Mouse (Mus musculus) adrenal gland, adult (tissue): ENCODE data around the gene Prrc2b.

ENCODE experiments used
- DNase-seq, 2 experiments: peaks; one replicate each; pipeline ENCODE4 v3.0.0; 2022 to 2023; ENCODE audit warnings: low spot score in 1 of 2; ENCODE audit not compliant: inconsistent age in 2 of 2

The Prrc2b gene

DNA sequence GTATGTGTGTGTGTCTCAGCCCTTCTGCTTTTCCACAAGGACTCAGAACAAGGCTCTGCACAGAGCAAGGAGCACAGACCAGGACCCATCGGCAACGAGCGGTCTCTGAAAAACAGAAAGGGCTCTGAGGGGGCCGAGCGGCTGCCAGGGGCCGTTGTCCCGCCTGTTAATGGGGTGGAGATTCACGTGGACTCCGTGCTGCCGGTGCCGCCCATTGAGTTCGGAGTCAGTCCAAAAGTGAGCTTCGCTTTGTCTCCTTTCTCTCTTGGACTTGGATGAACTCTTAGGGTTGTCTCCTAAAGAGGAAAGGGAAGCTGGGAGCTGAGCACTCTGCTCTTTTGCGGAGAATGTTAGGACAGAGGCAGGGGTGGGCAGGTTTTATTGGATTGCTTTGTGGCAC, 68.6 kb downstream of the Prrc2b start:
- no peak for DNase-seq

DNA sequence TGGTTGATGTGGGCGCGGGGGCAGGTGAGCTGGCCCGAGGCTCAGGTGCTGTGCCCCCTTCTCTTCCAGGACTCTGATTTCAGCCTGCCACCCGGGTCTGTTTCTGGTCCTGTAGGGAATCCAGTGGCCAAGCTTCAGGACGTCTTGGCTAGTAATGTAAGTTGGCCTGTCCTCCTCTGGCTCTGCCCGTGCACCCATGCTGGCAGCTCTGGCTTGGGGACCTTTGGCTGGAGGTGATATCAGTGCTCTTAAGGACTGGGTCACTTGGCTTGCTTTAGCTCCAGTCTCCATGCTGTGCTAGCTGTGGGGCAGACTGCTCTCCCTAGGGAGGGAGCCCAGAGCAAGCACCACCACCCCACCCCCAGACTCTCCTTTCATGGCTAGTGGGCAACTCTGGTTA, 69.1 kb downstream of the Prrc2b start:
- no peak for DNase-seq

DNA sequence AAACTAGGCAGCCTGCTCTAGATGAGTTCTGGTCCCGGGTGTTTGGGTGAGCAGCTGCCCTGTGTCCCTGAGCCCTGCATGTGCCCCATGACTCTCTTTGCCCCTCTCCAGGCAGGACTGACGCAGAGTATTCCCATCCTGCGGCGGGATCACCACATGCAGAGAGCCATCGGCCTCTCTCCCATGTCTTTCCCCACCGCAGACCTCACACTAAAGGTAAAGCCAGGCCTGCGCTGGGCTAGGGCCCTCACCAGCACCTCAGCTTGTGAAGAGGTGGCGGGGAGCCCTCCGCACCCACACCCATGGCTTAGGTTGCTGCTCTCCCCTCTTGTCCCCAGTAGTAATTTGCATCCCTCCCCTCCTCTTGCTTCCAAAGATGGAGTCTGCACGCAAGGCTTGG, 70.1 kb downstream of the Prrc2b start:
- no peak for DNase-seq

DNA sequence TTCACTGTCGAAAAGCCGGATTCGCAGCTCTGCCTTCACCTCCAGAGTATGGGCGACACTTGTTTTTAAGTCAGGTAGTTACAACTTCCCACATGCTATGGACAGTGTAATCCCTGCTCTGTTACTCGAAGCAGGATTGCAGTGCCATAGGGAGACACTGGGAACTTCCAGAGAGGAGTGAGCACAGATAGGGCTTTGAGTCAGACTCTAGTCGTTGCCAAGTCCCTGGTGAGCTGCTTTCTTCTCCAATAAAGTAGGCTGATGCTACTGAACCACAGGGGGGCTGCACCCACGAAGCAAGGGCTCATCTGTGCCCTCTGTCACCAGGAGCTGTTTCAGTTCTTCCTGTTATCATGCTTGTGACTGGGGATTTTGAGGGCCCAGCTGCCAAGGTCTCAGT, 70.7 kb downstream of the Prrc2b start:
- DNase-seq, result no peak

DNA sequence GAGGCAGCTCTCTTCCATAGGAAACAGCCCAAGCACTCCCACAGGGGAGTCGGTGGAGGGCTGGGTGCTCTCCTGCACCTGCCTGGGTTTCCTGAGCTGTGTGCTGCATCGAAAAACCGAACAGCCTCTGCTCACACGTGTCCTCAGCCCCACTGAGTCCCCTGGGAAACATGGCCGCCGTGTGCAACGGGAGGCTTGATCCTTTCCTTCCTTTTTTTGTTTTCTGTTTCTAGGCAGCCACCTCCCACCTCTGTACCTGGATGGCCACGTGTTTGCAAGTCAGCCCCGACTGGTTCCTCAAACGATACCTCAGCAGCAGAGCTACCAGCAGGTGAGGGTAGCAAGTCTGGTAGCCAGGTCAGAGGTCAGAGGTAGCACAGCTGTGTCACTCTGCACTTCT, 71.2 kb downstream of the Prrc2b start:
- DNase-seq, result no peak

DNA sequence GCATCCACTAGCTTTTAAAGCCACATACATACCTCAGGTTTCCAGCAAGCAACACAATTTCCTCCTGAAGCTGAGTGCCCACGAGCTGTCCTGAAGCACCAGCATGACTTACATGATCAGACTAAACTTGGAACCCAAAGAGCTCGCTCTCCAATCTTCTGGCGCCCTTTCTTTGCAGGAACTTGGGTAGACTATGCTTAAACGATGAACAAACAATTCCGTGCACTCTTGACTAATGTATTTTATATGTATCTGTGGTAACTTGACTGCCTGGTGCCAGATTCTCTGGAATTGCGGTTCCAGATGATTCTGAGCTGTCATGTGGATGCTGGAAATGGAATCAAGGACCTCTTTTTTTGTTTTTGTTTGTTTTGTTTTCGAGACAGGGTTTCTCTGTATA, 84.6 kb downstream of the Prrc2b start:
- no peak for DNase-seq

DNA sequence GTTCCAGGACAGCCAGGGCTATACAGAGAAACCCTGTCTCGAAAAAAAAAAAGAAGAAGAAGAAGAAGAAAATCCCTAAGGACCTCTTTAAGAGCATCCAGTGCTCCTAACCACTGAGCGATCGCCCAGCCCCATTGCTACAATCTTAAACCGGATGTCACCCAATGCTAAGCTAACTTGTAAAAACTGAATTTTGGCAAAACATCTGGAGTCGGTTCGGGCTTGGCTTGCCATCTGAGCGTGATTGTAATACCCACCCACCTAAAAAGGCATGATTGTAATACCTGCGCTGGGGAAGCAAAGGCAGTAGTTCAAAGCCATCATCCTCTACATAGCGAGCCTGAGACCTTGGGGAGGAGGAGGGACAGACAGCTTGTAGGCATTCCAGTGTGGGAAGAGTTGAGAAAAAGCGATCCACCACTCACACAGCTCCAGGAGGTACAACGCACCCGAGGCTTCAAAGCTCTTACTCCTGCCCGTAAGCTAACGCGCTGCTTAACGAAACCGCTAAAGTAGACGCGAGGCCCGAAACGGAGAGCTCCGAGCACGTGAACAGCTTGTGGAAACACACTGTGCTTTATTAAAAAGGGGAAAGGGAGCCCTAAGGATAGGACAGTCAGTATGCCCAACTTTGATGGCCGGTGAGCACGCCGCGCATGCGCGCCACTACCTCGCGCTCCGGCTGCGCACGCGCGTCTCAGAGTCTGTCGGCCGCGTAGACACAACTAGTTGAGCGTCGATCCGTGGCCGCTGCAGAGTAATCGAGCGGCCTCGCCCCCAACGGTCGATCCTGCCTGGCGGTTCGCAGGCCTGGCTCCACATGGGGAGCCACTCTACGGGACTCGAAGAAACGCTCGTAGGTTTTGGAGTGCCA, 85.2 kb downstream of the Prrc2b start, which contains the start of gene Pomt1:
TSS of gene Pomt1 (plus strand) at position 705 of the 874 bp plus-strand sequence.
- DNase-seq, result peak; percentile 95 to 97

DNA sequence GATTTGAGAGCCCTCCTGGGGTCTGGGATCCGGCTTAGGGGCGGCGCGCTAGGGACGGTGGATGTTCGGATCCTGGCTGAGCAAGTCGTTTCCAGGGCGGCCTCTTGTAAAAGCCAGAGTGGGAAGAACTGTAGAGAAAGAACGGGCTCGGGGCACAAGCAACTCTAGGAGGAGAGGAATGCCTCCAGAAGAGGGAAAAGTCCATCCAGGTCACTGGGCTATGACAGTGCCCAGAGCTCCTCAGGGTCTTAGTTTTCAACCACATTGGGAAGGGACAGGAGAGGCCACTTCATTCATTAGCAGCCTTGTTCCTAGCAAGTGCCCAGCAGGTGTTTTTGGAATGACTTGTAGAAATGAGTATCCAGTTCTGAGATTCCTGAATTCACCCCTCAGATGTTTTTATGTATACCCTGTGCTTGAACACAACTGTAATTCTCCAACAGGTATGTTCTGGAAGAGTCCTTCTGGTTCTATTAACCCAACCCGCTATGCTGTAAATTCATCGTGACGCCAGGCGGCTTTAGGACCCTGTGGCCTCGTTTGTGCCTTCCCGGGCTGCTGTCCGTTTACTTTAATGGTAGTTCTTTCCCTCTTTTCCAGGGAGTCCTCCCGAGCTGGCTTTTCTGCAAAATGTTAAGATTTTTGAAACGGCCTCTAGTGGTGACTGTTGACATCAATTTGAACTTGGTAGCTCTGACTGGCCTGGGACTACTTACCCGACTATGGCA, 86.0 kb downstream of the Prrc2b start:
- peak; percentile 68 to 91 for DNase-seq

DNA sequence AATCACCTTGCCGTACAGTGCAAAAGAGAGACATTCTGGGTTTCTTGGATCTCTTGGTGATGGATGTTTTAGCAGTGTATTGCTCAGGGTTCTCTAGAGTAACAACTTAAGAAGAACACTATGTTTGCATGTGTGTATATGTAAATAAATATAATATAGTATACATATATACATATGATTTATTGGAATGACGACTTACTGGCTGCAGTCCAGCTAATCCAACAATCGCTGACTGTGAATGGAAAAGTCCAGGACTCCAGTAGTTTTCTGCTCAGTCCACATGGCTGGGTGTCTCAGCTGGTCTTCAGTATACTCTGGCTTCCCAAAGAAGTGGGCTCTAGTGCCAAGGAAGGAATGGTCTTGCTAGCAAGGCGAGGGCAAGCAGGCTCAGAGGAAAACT, 86.7 kb downstream of the Prrc2b start:
- DNase-seq, result no peak

DNA sequence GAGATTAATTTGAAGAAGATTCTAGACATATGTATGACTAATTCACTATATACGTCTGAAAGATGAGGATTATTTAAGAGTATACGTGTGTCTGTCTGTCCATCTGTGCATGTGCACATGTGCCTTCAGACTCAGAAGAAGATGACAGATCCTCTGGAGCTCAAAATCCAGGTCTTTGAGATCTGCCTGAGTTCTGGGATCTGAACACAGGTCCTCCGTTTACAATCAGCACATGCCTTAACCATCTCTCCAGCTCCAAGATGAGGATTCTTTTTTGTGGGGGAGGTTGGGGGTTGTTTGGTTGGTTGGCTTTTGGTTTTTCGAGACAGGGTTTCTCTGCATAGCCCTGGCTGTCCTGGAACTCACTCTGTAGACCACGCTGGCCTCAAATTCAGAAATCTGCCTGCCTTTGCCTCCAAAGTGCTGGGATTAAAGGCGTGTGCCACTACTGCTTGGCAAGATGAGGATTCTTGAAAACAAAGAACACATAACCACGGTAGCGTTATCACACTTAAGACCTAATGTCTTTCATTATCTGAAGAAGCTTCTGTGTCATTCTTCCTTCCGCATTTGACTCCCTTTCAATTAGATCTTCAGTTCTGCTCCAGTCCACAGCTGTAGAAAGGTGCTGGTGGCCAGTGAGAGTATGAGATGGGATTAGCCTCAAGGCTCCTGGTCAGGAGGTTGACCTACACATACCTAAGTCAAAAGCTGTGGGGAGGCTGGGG, 88.0 kb downstream of the Prrc2b start:
- no peak for DNase-seq

DNA sequence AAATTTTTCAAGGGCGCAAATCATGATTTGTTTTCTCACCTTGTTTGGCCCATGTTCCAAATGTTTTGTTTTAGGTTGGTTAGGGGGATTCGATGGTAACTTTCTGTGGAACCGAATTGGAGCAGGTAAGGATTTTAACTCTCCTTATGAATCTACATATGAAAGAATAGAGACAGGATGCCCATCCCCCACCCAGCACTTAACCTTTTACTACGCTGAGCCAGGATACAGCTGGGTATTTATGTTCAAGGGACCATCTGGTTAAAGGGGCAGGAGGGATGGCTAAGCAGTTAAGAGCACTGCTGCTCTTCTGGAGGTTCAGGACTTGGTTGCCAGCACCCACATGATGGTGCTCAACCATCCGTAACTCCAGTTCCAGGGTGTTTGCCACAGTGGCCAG, 89.7 kb downstream of the Prrc2b start:
- no peak for DNase-seq

DNA sequence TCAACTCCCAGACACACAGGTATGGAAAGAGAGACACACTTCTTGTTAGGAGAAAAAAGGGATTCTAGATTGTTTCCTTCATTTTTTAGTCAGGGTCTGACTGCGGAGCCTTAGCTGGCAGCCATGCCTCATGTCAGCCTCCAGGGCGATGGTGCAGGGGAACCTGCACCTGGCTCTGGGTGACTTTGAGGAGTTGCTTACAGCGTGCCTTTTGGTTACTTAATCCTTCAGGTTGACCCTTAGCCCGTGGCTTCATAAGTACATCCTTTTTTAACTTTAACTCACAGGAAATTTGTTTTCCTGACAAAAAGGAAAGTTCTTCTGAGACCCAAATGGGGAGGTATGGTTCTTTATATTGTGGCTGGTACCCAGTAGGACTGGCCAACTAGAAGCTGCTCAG, 92.1 kb downstream of the Prrc2b start:
- DNase-seq, result no peak

DNA sequence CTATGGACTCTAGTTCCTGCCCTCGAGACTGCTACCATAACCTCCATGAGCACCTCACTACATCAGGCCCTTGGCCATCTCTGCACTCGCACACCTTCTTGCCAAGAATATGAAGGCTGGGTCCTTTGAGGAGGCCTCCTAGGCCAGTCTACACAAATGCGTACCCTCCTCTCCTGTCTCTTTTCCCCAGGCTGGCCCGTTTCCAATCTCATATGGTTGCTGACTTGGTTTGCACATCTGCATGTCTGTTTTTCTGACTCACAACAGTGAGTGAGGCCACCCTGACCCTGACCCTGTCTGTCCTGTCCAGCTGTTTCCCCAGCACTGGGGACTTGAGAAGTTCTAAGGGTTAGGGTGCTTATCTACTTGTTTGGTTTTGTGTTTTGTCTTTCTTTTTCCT, 95.9 kb downstream of the Prrc2b start:
- peak in 1 of 2 experiments; percentile 80 for DNase-seq

DNA sequence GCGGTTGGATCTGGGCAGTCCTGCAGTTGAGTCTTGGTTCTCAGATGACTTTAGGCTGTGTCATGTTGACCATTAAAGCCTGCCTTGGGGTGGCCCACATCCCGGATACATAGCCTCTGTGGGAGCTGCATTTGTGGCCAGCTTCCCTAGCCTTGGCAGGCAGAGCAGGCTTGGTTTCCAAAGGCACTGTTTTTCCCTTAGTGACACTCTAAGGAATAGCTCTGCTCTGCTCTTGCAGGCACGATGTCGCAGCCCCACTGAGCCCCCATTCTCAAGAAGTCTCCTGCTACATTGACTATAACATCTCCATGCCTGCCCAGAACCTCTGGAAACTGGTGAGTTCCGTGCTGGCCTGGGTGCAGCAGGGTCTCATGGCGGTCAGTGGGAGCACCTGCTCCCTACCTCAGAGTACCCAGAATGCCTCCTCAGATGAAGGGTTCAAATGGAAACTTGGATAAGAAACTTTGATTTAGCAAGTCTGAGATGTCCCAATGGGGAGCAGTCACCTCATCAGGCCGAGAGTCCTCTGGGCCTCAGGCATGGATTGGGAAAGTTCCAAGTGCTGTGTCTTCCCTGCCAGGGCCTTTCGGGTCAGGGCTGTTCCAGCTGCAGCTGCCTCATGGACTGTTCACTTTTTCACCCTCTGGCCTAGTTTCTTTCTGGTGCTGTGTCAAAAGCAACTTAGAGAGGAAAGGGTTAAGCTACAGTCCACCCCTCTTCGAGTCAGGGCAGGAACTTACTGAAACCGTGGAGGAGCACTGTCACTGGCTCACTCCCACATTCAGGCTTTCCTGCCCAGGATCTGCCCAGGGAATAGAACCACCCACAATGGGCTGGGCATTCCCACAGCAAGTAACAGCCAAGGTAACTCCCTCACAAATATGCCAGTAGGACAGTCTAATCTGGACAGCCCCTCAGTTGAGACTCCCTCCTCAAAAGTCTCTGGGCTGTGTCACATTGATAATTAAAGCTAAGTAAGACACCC, 97.8 kb downstream of the Prrc2b start:
- DNase-seq, result peak; percentile 55 to 86

DNA sequence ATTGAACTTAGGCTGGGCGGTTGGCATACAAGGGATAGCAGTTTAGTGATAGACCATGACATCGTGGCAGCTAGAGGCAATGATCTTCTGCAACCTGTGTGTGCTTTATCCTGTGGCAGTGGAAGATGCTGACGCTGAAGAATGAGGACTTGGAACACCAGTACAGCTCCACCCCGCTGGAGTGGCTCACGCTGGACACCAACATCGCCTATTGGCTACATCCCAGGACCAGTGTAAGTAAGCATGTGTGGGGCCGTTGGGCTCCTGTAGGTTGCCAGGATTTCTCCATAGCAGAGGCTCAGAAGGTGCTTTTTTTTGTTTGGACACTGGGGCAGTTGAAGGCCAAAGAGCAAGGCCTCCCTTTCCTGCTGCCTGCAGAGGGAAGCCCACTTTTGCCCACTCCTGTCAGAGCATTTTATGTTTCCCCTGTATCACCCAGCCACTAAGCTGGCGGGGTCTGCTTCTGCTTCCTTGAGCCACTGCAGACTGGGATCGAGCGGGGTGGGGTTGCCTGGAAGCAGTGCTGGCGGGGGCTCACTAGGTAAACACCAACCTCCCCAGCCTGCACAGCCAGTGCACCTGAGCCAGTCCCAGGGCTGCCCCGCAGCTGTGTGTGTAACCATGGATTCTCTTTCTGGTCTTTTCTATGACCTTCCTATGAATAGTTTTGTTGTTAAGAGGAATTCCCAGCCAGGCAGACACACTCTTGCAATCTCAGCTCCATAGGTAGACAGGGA, 101.1 kb downstream of the Prrc2b start:
- peak in 1 of 2 experiments; percentile 66 for DNase-seq

DNA sequence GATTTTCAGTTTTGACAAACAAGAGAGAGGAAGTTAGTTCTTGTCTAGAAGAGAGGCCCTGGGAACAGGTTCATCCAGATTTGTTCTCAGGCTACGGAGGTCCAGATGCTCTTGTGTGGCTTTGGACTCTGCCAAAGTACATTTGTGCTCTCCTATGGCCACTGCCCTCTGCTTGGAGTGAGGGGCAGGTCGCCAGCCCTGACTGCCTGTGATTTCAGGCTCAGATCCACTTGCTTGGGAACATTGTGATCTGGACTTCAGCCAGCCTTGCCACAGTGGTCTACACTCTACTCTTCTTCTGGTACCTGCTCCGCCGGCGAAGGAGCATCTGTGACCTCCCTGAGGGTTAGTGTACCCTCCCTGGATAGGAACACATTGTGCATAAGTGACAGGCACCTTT, 101.8 kb downstream of the Prrc2b start:
- DNase-seq, result no peak

DNA sequence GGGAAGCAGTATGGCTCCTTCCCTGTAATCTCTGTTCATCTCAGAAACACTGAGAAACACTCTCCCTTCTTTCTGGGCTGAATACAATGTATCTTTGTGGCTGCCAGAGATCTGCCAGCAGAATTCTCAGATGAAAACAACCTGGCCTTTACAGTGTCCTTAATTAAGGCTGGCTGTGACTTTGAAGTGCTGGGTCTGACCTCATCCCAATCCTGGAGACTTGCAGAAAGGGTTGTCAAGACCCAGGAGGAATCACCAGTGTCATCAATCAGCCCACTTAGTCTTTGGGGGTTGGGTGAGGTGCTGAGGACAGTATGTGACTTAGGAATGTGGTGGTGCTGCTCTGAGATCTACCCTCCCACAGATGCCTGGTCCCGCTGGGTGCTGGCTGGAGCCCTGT, 102.5 kb downstream of the Prrc2b start:
- peak in 1 of 2 experiments; percentile 53 for DNase-seq

DNA sequence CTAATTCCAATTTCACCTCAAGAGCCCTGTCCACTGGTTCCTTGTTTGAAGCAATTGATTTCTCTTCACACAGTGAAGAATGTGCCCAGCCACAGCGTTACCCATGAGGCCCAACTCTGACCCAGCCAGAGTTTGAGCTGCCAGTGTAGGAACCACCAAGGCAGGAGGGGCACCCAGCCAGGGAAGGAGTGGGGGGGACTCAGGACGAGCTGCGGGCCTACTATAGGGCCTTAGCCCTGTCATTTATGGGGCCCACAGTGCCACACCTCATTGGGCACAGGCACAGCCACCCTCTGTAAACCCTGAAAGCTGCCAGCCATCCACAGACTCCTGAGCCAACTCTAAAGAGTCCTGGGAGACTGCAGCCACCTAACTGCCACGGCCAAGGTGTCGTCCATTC, 103.7 kb downstream of the Prrc2b start:
- peak in 1 of 2 experiments; percentile 47 for DNase-seq

DNA sequence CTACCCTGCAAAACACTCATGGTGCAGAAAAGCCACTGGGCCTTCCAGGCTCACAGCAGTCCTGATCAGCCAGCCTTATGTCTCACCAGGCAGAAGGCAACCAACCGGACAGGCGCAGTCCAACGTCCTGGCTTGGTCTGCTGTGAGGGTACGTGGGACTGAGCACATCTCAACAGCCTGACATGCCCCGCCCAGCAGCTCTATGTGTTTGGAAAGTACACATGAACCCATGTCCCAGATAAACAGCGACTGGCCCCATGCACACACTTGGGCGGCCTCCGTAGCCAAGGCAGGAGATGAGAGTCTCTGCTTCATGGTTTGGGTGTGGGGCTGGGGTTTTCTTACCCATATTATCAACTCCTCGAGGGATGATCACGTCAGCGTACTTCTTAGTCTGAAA, 105.4 kb downstream of the Prrc2b start:
- DNase-seq, result no peak
